Mouse (Mus musculus): Measurements from ENCODE around the gene Als2cl. TPM values are rescaled to one million over a fixed set of nuclear protein-coding genes. Genes with fewer than 3 reads are reported as not detected.
A peak's percentile ranks its signal among the peaks of the same experiment; 100 is the strongest.

The Als2cl gene
- polyA plus RNA-seq, 1 experiment from 2014 or later, result 1.8 TPM

- ATAC-seq (ENCODE audit: low read depth), result peak; percentile 45
- Histone ChIP-seq H3K36me3 (ENCODE audit: control insufficient read depth, insufficient read depth) (no peaks in the 10 kb centered on the region), H3K27me3 (ENCODE audit: control insufficient read depth, insufficient read depth, low read depth, low read length) (peaks cover 29% of the 10 kb centered on the region), H3K9ac (ENCODE audit: low read depth, low read length) (no peak overlapping the region), H3K4me1 (ENCODE audit: control insufficient read depth, low read depth, low read length) (peaks cover 2% of the 10 kb centered on the region), H3K9me3 (replicated peaks; ENCODE audit: control insufficient read depth, low read length) (no peaks in the 10 kb centered on the region), H3K4me3 (ENCODE audit: low read depth, low read length) (no peak overlapping the region), H3K27ac (ENCODE audit: low read length) (peak overlapping the region; percentile 69), H3K4me2 (ENCODE audit: low read depth, low read length) (no peak overlapping the region)
- 61% methylated on average over 4 of the region's 6 CpGs for WGBS (ENCODE audit: insufficient replicate concordance)
These were observed 4.4 kb upstream of the Als2cl start for GRCm38 (mm10) chr9:110875288-110875695.

- no peaks in the 10 kb centered on the region for H3K9me3 ChIP-seq (replicated peaks; ENCODE audit: control insufficient read depth, low read length)
- peak overlapping the region; percentile 83 for H3K27ac ChIP-seq (ENCODE audit: low read length)
- no peak overlapping the region for H3K9ac ChIP-seq (ENCODE audit: low read depth, low read length)
- no peak overlapping the region for H3K4me3 ChIP-seq (ENCODE audit: low read depth, low read length)
- peaks cover 37% of the 10 kb centered on the region for H3K27me3 ChIP-seq (ENCODE audit: control insufficient read depth, insufficient read depth, low read depth, low read length)
- H3K4me2 ChIP-seq (ENCODE audit: low read depth, low read length), result no peak overlapping the region
- ATAC-seq (ENCODE audit: low read depth), result peak; percentile 51
- no peaks in the 10 kb centered on the region for H3K36me3 ChIP-seq (ENCODE audit: control insufficient read depth, insufficient read depth)
- WGBS (ENCODE audit: insufficient replicate concordance), result 30% methylated on average over 1 of the region's 1 CpGs
- peaks cover 2% of the 10 kb centered on the region for H3K4me1 ChIP-seq (ENCODE audit: control insufficient read depth, low read depth, low read length)
These were observed 2.3 kb upstream of the Als2cl start for GRCm38 (mm10) chr9:110877353-110877752.

GRCm38 (mm10) chr9:110877888-110878287 lies 1.8 kb upstream of the Als2cl start:
- Histone ChIP-seq H3K36me3 (ENCODE audit: control insufficient read depth, insufficient read depth) (no peaks in the 10 kb centered on the region), H3K27ac (ENCODE audit: low read length) (peak overlapping the region; percentile 83), H3K9ac (ENCODE audit: low read depth, low read length) (no peak overlapping the region; the same call in 1 of the 2 replicates), H3K9me3 (replicated peaks; ENCODE audit: control insufficient read depth, low read length) (no peaks in the 10 kb centered on the region), H3K4me3 (ENCODE audit: low read depth, low read length) (no peak overlapping the region), H3K4me1 (ENCODE audit: control insufficient read depth, low read depth, low read length) (peaks cover 2% of the 10 kb centered on the region), H3K4me2 (ENCODE audit: low read depth, low read length) (0 out of 2 replicates have a peak overlapping the region, but pooled peaks have one; percentile 54), H3K27me3 (ENCODE audit: control insufficient read depth, insufficient read depth, low read depth, low read length) (peaks cover 33% of the 10 kb centered on the region)
- peak; percentile 68 for ATAC-seq (ENCODE audit: low read depth)
- 59% methylated on average over 5 of the region's 5 CpGs for WGBS (ENCODE audit: insufficient replicate concordance)

- peak; percentile 53 for ATAC-seq (ENCODE audit: low read depth)
- Histone ChIP-seq H3K4me2 (ENCODE audit: low read depth, low read length) (peak within 1 kb of the TSS; percentile 54), H3K36me3 (ENCODE audit: control insufficient read depth, insufficient read depth) (no peaks in the 10 kb centered on the region), H3K4me1 (ENCODE audit: control insufficient read depth, low read depth, low read length) (peaks cover 2% of the 10 kb centered on the region), H3K4me3 (ENCODE audit: low read depth, low read length) (peak within 1 kb of the TSS; percentile 61), H3K27me3 (ENCODE audit: control insufficient read depth, insufficient read depth, low read depth, low read length) (peaks cover 21% of the 10 kb centered on the region), H3K9me3 (replicated peaks; ENCODE audit: control insufficient read depth, low read length) (no peaks in the 10 kb centered on the region), H3K9ac (ENCODE audit: low read depth, low read length) (peak within 1 kb of the TSS; percentile 54), H3K27ac (ENCODE audit: low read length) (peak within 1 kb of the TSS; percentile 45)
- under 1% methylated on average over 57 of the region's 57 CpGs for WGBS (ENCODE audit: insufficient replicate concordance)
These were observed 410 bp downstream of the Als2cl start, which contains the start of gene Tmie for GRCm38 (mm10) chr9:110879998-110880561. Gene Tmie, minus strand, starts transcription at chr9:110880113.

- H3K4me2 ChIP-seq (ENCODE audit: low read depth, low read length), result peak overlapping the region; percentile 54
- H3K27ac ChIP-seq (ENCODE audit: low read length), result no peak overlapping the region
- no peaks in the 10 kb centered on the region for H3K9me3 ChIP-seq (replicated peaks; ENCODE audit: control insufficient read depth, low read length)
- 46% methylated on average over 4 of the region's 4 CpGs for WGBS (ENCODE audit: insufficient replicate concordance)
- no peak overlapping the region; the same call in 1 of the 2 replicates for H3K9ac ChIP-seq (ENCODE audit: low read depth, low read length)
- H3K4me1 ChIP-seq (ENCODE audit: control insufficient read depth, low read depth, low read length), result peaks cover 2% of the 10 kb centered on the region
- H3K4me3 ChIP-seq (ENCODE audit: low read depth, low read length), result peak overlapping the region; percentile 61
- ATAC-seq (ENCODE audit: low read depth), result no peak
- no peaks in the 10 kb centered on the region for H3K36me3 ChIP-seq (ENCODE audit: control insufficient read depth, insufficient read depth)
- H3K27me3 ChIP-seq (ENCODE audit: control insufficient read depth, insufficient read depth, low read depth, low read length), result peaks cover 21% of the 10 kb centered on the region
These were observed 1.1 kb downstream of the Als2cl start for GRCm38 (mm10) chr9:110880772-110881171.

GRCm38 (mm10) chr9:110881953-110882352 lies 2.3 kb downstream of the Als2cl start:
- ATAC-seq (ENCODE audit: low read depth), result no peak
- no peaks in the 10 kb centered on the region for H3K36me3 ChIP-seq (ENCODE audit: control insufficient read depth, insufficient read depth)
- no peak overlapping the region for H3K27ac ChIP-seq (ENCODE audit: low read length)
- no peaks in the 10 kb centered on the region for H3K9me3 ChIP-seq (replicated peaks; ENCODE audit: control insufficient read depth, low read length)
- WGBS (ENCODE audit: insufficient replicate concordance), result 54% methylated on average over 7 of the region's 7 CpGs
- H3K4me3 ChIP-seq (ENCODE audit: low read depth, low read length), result no peak overlapping the region
- H3K4me2 ChIP-seq (ENCODE audit: low read depth, low read length), result no peak overlapping the region
- H3K9ac ChIP-seq (ENCODE audit: low read depth, low read length), result no peak overlapping the region
- H3K4me1 ChIP-seq (ENCODE audit: control insufficient read depth, low read depth, low read length), result peaks cover 2% of the 10 kb centered on the region
- peaks cover 21% of the 10 kb centered on the region for H3K27me3 ChIP-seq (ENCODE audit: control insufficient read depth, insufficient read depth, low read depth, low read length)

- no peak overlapping the region for H3K27ac ChIP-seq (ENCODE audit: low read length)
- H3K36me3 ChIP-seq (ENCODE audit: control insufficient read depth, insufficient read depth), result no peaks in the 10 kb centered on the region
- H3K4me1 ChIP-seq (ENCODE audit: control insufficient read depth, low read depth, low read length), result peaks cover 14% of the 10 kb centered on the region
- WGBS (ENCODE audit: insufficient replicate concordance), result 41% methylated on average over 9 of the region's 9 CpGs
- H3K27me3 ChIP-seq (ENCODE audit: control insufficient read depth, insufficient read depth, low read depth, low read length), result no peaks in the 10 kb centered on the region
- no peak overlapping the region for H3K4me2 ChIP-seq (ENCODE audit: low read depth, low read length)
- no peaks in the 10 kb centered on the region for H3K9me3 ChIP-seq (replicated peaks; ENCODE audit: control insufficient read depth, low read length)
- ATAC-seq (ENCODE audit: low read depth), result no peak
- H3K9ac ChIP-seq (ENCODE audit: low read depth, low read length), result no peak overlapping the region
- no peak overlapping the region for H3K4me3 ChIP-seq (ENCODE audit: low read depth, low read length)
These were observed 8.0 kb downstream of the Als2cl start for GRCm38 (mm10) chr9:110887388-110888303.

GRCm38 (mm10) chr9:110888935-110889334 lies 9.3 kb downstream of the Als2cl start:
- Histone ChIP-seq H3K9me3 (replicated peaks; ENCODE audit: control insufficient read depth, low read length) (no peaks in the 10 kb centered on the region), H3K4me2 (ENCODE audit: low read depth, low read length) (no peak overlapping the region), H3K27me3 (ENCODE audit: control insufficient read depth, insufficient read depth, low read depth, low read length) (no peaks in the 10 kb centered on the region), H3K27ac (ENCODE audit: low read length) (no peak overlapping the region), H3K36me3 (ENCODE audit: control insufficient read depth, insufficient read depth) (no peaks in the 10 kb centered on the region), H3K9ac (ENCODE audit: low read depth, low read length) (no peak overlapping the region), H3K4me1 (ENCODE audit: control insufficient read depth, low read depth, low read length) (peaks cover 14% of the 10 kb centered on the region), H3K4me3 (ENCODE audit: low read depth, low read length) (no peak overlapping the region)
- WGBS (ENCODE audit: insufficient replicate concordance), result 82% methylated on average over 14 of the region's 14 CpGs
- ATAC-seq (ENCODE audit: low read depth), result no peak
